Mouse (Mus musculus) neural tube, embryonic 15.5 days (tissue): ENCODE results near the gene Ssh2. TPM values are rescaled to one million over a fixed set of nuclear protein-coding genes. Genes with fewer than 3 reads are reported as not detected.

ENCODE experiments used
- ATAC-seq: fragments of 200-750 bp; cut with Nextera tagmentation; 2 replicates; pipeline ENCODE4 v1.8.0; 2017; ENCODE audit warnings: mild to moderate bottlenecking, moderate TSS enrichment, moderate library complexity; ENCODE audit not compliant: low FRiP score
- H3K27ac ChIP-seq: fragments of 300-500 bp; sonication (generic); replicated peaks from 2 replicates; pipeline ENCODE4 v1.5.1; 2015; ENCODE audit warnings: mild to moderate bottlenecking, inconsistent platforms
- H3K27me3 ChIP-seq: fragments of 300-500 bp; sonication (generic); replicated peaks from 2 replicates; pipeline ENCODE4 v1.6.1; 2015; ENCODE audit warnings: inconsistent platforms
- H3K36me3 ChIP-seq: fragments of 300-500 bp; sonication (generic); 2 replicates; pipeline ENCODE4 v1.6.1; 2015; ENCODE audit warnings: inconsistent platforms
- H3K4me1 ChIP-seq: fragments of 300-500 bp; sonication (generic); 2 replicates; pipeline ENCODE4 v1.6.1; 2015; ENCODE audit warnings: inconsistent platforms
- H3K4me2 ChIP-seq: fragments of 300-500 bp; sonication (generic); 2 replicates; pipeline ENCODE4 v1.6.1; 2015; ENCODE audit warnings: inconsistent platforms, mild to moderate bottlenecking, moderate library complexity
- H3K4me3 ChIP-seq: fragments of 300-500 bp; sonication (generic); replicated peaks from 2 replicates; pipeline ENCODE4 v1.5.1; 2015; ENCODE audit warnings: mild to moderate bottlenecking, inconsistent platforms
- H3K9ac ChIP-seq: fragments of 300-500 bp; sonication (generic); replicated peaks from 2 replicates; pipeline ENCODE4 v1.6.1; 2015; ENCODE audit warnings: mild to moderate bottlenecking, inconsistent platforms
- H3K9me3 ChIP-seq: fragments of 300-500 bp; sonication (generic); replicated peaks from 2 replicates; pipeline ENCODE4 v1.6.1; 2016; ENCODE audit warnings: inconsistent platforms
- WGBS: fragments of 180-500 bp; shearing (Covaris S2); methylation state at CpG from one replicate; pipeline ENCODE4 v1.1.7; 2015; ENCODE audit warnings: mixed read lengths; 5-methylcytosine and 5-hydroxymethylcytosine counted together
- polyA plus RNA-seq: library from polyadenylated mRNA; unstranded; fragments of >200 nt; fragmentation: Nextera tagmentation; extraction: Ambion mirVana; gene quantifications from 2 replicates; pipeline ENCODE4 v1.2.1, GENCODE M21; 2015

Ssh2 gene
- polyA plus RNA-seq, 1 experiment from 2014 or later, result 13.9 TPM

- peaks cover 4% of the 10 kb centered on the region; the same call in 1 of the 2 replicates for H3K4me1 ChIP-seq
- H3K4me3 ChIP-seq, result no peak overlapping the region
- H3K36me3 ChIP-seq, result peaks cover 37% of the 10 kb centered on the region
- no peak overlapping the region for H3K9ac ChIP-seq
- H3K27me3 ChIP-seq, result peaks cover 27% of the 10 kb centered on the region
- ATAC-seq, result no peak
- no peak overlapping the region for H3K27ac ChIP-seq
- no peaks in the 10 kb centered on the region for H3K9me3 ChIP-seq
- WGBS, result 76% methylated on average over 27 of the region's 29 CpGs
- H3K4me2 ChIP-seq, result no peak overlapping the region
Observed at GRCm38 (mm10) chr11:77471407-77471806, 255.3 kb downstream of the Ssh2 start.

DNA sequence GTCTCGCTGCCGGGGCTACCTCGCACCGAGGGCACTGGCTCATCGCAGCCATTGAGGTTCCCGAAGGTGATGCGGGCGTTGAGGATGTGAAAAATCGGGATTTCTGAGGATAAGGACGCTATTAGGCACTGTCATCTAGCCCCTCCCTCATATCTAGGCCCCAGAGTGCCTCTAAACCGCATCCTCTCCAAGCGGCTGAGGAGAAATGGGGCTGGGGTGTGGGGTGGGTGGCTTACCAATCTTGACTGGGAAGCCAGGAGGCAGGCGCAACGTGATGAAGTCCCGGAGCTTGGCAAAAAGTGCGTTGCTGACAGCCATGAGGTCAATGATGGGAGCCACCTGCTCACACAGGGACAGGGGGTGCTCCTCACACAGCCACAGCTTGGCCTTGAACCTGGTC lies 256.7 kb downstream of the Ssh2 start:
- Histone ChIP-seq H3K27ac (no peak overlapping the region), H3K9ac (no peak overlapping the region), H3K27me3 (peaks cover 14% of the 10 kb centered on the region; the same call in 1 of the 2 replicates), H3K4me2 (no peak overlapping the region), H3K36me3 (peaks cover 41% of the 10 kb centered on the region), H3K9me3 (no peaks in the 10 kb centered on the region), H3K4me1 (peaks cover 1% of the 10 kb centered on the region; the same call in 1 of the 2 replicates), H3K4me3 (no peak overlapping the region)
- no peak for ATAC-seq
- 92% methylated on average over 16 of the region's 16 CpGs for WGBS

DNA sequence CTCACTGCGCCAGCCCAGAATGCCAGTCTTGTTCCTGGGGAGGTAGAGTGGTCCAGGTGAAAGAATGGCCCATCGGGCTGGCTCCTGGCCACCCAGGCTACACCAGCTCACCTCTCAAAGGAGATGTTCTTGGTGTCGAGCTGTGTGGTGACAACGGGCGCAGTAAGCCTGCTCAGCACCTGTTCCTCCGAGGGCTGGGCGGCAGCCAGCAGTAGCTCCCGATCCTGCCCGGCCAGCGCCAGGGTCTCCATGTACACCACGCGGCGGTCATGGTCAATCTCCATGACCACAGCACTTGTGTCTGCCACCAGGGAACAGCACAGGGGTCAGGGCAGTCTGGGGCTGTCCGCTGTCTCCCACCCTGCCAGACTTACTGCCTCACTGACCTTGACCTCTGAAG lies 260.1 kb downstream of the Ssh2 start:
- Histone ChIP-seq H3K4me2 (no peak overlapping the region), H3K9me3 (no peaks in the 10 kb centered on the region), H3K9ac (no peak overlapping the region), H3K27ac (no peak overlapping the region), H3K36me3 (peaks cover 30% of the 10 kb centered on the region), H3K4me1 (no peaks in the 10 kb centered on the region), H3K27me3 (no peaks in the 10 kb centered on the region), H3K4me3 (no peak overlapping the region)
- no peak for ATAC-seq
- 95% methylated on average over 14 of the region's 14 CpGs for WGBS

DNA sequence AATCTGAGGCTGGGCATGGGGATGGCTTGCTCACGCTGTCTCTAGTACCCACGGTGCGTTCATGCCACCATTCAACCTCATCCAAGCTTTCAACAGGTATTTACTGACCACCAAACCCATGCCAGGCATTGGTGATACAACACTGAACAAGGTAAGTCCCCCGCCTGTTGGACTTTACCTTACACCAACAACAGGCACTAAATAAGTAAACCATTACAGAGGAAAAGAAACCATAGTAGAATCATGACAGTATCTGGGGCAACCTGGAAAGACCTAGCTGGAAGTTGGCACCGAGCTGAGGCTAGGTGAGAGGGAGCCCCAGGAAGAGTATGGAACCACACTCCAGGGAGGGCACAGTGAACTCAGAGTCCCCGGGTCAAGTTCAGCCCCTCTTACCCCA lies 260.8 kb downstream of the Ssh2 start:
- no peaks in the 10 kb centered on the region; the same call in 1 of the 2 replicates for H3K4me1 ChIP-seq
- H3K9ac ChIP-seq, result no peak overlapping the region
- H3K4me3 ChIP-seq, result no peak overlapping the region
- H3K36me3 ChIP-seq, result peaks cover 23% of the 10 kb centered on the region
- no peak for ATAC-seq
- H3K27ac ChIP-seq, result no peak overlapping the region
- 95% methylated on average over 6 of the region's 6 CpGs for WGBS
- H3K4me2 ChIP-seq, result no peak overlapping the region
- no peaks in the 10 kb centered on the region for H3K9me3 ChIP-seq
- no peaks in the 10 kb centered on the region for H3K27me3 ChIP-seq

DNA sequence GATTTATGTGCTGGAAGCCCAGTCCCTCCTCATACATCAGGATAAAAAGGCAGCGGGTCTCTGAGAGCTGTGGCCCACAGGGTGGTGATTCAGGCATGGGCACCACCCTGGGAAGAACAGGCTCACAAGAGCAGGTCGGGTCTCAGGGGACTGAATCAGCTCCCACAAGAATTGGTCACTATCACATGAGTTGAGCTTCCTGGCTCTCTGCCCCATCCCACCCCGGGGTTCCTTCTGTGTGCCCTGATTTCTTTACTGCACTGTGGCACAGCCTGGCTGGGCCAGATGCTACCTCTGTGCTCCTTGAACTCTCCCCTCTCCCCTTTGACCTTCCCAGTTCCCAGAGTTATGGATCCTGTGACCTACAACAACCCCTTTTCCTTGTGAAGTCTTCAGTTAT lies 267.0 kb downstream of the Ssh2 start:
- no peaks in the 10 kb centered on the region for H3K27me3 ChIP-seq
- no peak overlapping the region for H3K4me3 ChIP-seq
- H3K9ac ChIP-seq, result no peak overlapping the region
- no peak overlapping the region for H3K4me2 ChIP-seq
- no peaks in the 10 kb centered on the region for H3K36me3 ChIP-seq
- no peak for ATAC-seq
- no peak overlapping the region for H3K27ac ChIP-seq
- WGBS, result 75% methylated on average over 3 of the region's 3 CpGs
- peaks cover 52% of the 10 kb centered on the region for H3K4me1 ChIP-seq
- no peaks in the 10 kb centered on the region for H3K9me3 ChIP-seq

DNA sequence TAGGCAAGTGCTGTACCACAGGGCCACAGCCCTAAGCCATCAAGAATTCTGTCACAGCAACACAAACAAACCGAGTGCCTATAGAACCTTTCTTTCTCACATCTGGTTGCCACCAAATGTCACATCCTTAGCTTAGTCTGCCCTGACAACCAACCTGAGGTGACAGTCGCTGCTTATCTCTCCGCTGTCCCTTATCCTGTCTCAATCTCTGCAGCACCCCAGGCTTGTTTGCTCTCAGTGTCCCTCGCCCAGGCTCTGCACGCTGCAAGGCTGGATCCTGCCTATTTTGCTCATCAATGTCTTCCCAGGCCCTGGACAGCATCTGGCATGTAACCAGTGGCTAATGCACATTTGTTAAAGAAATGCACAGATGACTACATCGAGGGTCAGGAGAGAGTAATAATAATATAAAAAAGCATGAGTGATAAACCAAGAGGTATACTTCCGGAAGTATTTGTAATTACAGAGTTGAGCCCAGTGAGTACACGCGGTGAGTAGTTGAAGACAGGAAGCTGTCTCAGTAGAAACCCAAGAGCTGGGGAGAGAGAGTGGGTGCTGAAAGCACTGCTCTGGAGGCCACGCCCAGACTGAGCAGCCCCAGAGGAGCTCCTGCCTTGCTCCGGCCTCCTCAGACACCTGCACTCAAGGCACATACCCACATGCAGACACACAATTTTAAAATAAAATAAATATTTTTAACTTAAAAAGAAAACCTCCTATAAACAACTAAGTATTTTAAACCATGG lies 267.6 kb downstream of the Ssh2 start:
- no peak for ATAC-seq
- peaks cover 59% of the 10 kb centered on the region for H3K4me1 ChIP-seq
- 73% methylated on average over 11 of the region's 11 CpGs for WGBS

DNA sequence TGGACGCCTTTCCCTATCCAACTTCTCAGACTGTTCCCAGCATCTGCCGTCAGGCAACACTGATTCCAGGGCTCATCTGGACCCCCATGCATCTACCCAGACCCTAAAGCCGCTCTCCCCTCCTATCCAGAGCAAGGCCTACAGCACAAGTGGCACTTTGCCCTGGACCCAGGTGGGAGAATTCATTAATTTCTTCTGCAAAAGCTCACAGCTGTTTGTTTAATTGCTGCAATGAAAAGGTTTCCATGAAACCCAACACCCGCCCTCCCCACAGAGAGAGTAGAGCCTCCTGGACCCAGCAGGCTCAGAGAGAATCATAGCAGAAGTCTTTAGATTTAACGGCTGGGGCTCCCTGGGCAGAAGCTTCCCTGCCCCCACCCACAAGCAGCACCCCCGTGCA lies 269.1 kb downstream of the Ssh2 start:
- peak overlapping the region; percentile 45; the same call in 1 of the 2 replicates for H3K27ac ChIP-seq
- no peak for ATAC-seq
- H3K4me2 ChIP-seq, result peak overlapping the region; percentile 94
- H3K9me3 ChIP-seq, result no peaks in the 10 kb centered on the region
- no peaks in the 10 kb centered on the region for H3K27me3 ChIP-seq
- H3K4me1 ChIP-seq, result peaks cover 66% of the 10 kb centered on the region
- H3K4me3 ChIP-seq, result no peak overlapping the region
- 0 out of 2 replicates have a peak overlapping the region, but pooled peaks have one; percentile 8 for H3K9ac ChIP-seq
- H3K36me3 ChIP-seq, result no peaks in the 10 kb centered on the region
- 14% methylated on average over 6 of the region's 6 CpGs for WGBS

More for the DNA sequence above, 267.6 kb downstream of the Ssh2 start:
- Histone ChIP-seq H3K27me3 (no peaks in the 10 kb centered on the region), H3K36me3 (no peaks in the 10 kb centered on the region), H3K9me3 (no peaks in the 10 kb centered on the region), H3K4me2 (no peak overlapping the region), H3K9ac (0 out of 2 replicates have a peak overlapping the region, but pooled peaks have one; percentile 23), H3K27ac (no peak overlapping the region; the same call in 1 of the 2 replicates), H3K4me3 (no peak overlapping the region)

DNA sequence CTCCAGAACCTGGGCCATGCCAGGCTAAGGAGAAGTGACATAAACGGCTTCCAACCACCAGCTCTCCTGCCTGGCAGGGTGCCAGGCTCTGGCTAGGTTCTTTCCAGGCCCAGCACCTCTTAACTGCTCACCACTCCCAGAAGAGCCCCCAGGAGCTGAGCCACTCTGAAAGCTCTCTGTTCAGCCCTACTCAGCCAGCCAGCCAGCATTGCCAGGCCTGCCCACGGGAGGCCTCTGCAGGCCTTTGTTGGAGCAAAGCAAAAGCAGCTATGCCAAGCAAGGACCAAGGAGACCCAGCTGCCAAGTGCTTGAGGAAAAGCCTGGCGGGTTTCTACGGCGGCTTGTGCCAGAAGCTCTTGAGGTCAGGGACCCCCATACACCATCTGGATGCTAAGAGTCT lies 270.7 kb downstream of the Ssh2 start:
- H3K9me3 ChIP-seq, result no peaks in the 10 kb centered on the region
- peak overlapping the region; percentile 41 for H3K27ac ChIP-seq
- H3K4me2 ChIP-seq, result peak overlapping the region; percentile 94
- WGBS, result 19% methylated on average over 5 of the region's 5 CpGs
- H3K36me3 ChIP-seq, result no peaks in the 10 kb centered on the region
- H3K4me3 ChIP-seq, result peak overlapping the region; percentile 87
- ATAC-seq, result no peak
- no peaks in the 10 kb centered on the region for H3K27me3 ChIP-seq
- H3K4me1 ChIP-seq, result peaks cover 82% of the 10 kb centered on the region
- peak overlapping the region; percentile 93 for H3K9ac ChIP-seq

GRCm38 (mm10) chr11:77488771-77489581 lies 272.9 kb downstream of the Ssh2 start:
- no peak for ATAC-seq
- 2% methylated on average over 55 of the region's 55 CpGs for WGBS

DNA sequence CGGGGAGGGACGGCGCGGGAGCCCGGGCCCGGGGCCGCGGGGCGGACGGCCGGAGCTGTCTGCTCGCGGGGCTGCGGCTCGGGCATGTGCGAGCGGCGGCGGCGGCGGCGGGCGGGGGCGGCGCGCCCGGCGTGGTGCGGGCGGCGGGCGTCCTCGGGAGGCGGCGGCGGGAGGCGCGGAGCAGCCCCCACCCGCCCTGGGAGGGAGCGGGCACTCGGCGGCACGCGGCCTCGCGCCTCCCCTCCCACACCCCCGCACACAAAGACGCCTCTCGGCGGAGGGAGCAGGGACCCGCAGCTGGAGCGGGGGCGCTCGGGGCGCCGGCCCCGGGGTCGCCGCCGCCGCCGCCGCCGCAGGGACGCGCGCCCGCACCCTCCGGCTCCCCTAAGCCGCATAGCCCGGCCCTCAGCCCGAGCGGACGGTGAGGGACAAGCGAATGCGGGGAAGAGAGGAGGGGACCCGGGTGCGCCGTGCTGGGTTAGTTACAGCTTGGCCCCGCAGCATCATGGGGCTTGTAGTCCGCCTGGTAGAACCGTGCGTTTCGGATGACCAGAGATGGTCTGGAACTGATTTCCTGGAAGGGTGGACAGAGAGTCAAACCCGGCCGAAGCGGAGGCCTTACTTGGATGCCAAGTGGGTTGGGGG lies 273.6 kb downstream of the Ssh2 start, which contains the start of gene Ankrd13b:
Ankrd13b (minus strand) TSS at position 88 of the 645 bp plus-strand sequence.
- H3K27ac ChIP-seq, result peak within 1 kb of the TSS; percentile 91
- no peaks in the 10 kb centered on the region for H3K9me3 ChIP-seq
- H3K9ac ChIP-seq, result peak within 1 kb of the TSS; percentile 93
- H3K4me1 ChIP-seq, result peaks cover 82% of the 10 kb centered on the region
- no peaks in the 10 kb centered on the region for H3K27me3 ChIP-seq
- H3K4me3 ChIP-seq, result peak within 1 kb of the TSS; percentile 87
- under 1% methylated on average over 62 of the region's 87 CpGs for WGBS
- H3K36me3 ChIP-seq, result no peaks in the 10 kb centered on the region
- peak; percentile 74 for ATAC-seq
- H3K4me2 ChIP-seq, result peak within 1 kb of the TSS; percentile 94

More at GRCm38 (mm10) chr11:77488771-77489581, 272.9 kb downstream of the Ssh2 start:
- peak overlapping the region; percentile 87 for H3K4me3 ChIP-seq
- peaks cover 82% of the 10 kb centered on the region for H3K4me1 ChIP-seq
- H3K9me3 ChIP-seq, result no peaks in the 10 kb centered on the region
- H3K27me3 ChIP-seq, result no peaks in the 10 kb centered on the region
- H3K36me3 ChIP-seq, result no peaks in the 10 kb centered on the region
- peak overlapping the region; percentile 91 for H3K27ac ChIP-seq
- peak overlapping the region; percentile 94 for H3K4me2 ChIP-seq
- H3K9ac ChIP-seq, result peak overlapping the region; percentile 93

GRCm38 (mm10) chr11:77490451-77490850 lies 274.4 kb downstream of the Ssh2 start:
- 65% methylated on average over 6 of the region's 6 CpGs for WGBS
- H3K36me3 ChIP-seq, result no peaks in the 10 kb centered on the region
- no peak for ATAC-seq

More at GRCm38 (mm10) chr11:77490451-77490850, 274.4 kb downstream of the Ssh2 start:
- H3K4me3 ChIP-seq, result peak overlapping the region; percentile 87
- no peaks in the 10 kb centered on the region for H3K9me3 ChIP-seq
- H3K4me1 ChIP-seq, result peaks cover 82% of the 10 kb centered on the region
- H3K9ac ChIP-seq, result peak overlapping the region; percentile 93
- H3K27me3 ChIP-seq, result no peaks in the 10 kb centered on the region
- H3K27ac ChIP-seq, result peak overlapping the region; percentile 91
- H3K4me2 ChIP-seq, result peak overlapping the region; percentile 94
